Mouse (Mus musculus) megakaryocyte, adult 5-6 weeks (primary cell): ENCODE data around the gene Fbxl19. TPM values are rescaled to one million over a fixed set of nuclear protein-coding genes. Genes with fewer than 3 reads are reported as not detected.

Experiments used
- ATAC-seq: 2 replicates; pipeline ENCODE4 v1.8.0; 2016; ENCODE audit warnings: mild to moderate bottlenecking, inconsistent platforms; ENCODE audit not compliant: poor library complexity, severe bottlenecking
- total RNA-seq, 2 experiments: library from RNA; stranded (forward) in 1 of 2; stranded (reverse) in 1 of 2; fragments of 153-499, 151-499 nt in 1 of 2; fragments of 221-1000, 200-1000 nt in 1 of 2; gene quantifications; 2 replicates each; pipeline versions ENCODE4 v1.2.3 to v1.2.4; 2015 to 2017

Gene Fbxl19
- total RNA-seq, 2 experiments from 2014 or later = 2.1 to 5.8 TPM

DNA sequence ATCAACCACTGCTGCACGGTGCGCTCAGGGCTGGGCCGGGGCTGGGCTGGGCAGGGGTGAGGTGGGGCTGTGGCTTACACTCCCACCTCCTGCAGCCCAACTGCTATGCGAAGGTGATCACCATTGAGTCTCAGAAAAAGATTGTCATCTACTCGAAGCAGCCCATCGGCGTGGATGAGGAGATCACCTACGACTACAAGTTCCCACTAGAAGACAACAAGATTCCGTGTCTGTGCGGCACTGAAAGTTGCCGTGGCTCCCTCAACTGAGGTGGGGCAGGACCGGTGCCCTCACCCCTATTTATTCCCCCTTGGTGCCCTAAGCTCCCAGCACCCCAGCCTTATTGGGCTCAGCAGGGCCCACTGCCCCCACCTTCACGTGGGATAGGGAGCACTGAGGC lies 54.9 kb downstream of the Fbxl19 start:
- no peak for ATAC-seq

DNA sequence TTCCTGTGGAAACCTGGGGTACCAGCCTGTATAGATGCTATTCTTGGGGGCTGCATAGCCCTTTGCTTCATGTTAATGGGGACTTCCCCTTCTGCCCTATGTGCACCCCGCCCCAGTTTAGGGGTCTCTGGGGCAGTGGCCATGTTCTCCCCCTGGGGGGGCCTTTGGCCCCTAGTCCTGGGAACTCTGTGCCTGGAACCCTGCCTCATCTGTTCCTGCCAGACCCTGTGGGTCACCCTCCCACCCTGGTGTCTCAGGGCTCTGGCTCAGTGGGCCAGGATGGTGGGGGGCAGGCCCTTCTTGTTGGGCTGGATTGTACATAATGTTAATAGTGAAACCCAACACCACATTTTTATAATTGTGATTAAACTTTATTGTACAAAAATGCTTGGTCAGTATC lies 55.4 kb downstream of the Fbxl19 start:
- no peak for ATAC-seq

DNA sequence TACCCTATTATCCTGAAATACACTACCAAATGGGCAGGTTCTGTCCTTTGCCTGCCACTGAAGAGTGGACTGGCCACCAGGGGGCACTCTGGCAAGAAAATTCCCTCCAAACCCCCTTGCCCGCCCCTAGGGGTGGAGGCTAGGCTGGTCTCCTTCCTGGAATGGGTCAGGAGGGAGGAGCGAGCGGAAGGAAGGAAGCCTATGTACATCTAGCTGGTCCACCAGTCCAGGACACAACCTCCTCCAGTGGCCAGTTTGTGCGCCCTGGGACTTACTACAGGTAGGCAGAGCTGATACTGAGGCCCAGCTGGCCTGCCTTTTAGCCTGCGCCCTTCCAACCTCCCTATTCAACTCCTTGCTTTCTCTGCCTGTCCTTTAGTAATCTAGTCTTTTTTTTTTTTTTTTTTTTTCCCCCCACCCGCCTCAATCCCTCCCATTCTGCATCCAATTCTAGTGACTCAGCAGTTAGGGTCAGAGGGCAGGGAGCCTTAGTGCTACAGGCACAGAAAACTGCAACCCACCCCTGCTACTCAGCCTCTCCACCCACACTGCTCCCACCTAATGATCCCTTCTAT lies 56.2 kb downstream of the Fbxl19 start, which contains the start of gene Hsd3b7:
Gene Hsd3b7, plus strand, starts transcription at position 170 of the 575 bp plus-strand sequence.
- peak; percentile 92 for ATAC-seq

DNA sequence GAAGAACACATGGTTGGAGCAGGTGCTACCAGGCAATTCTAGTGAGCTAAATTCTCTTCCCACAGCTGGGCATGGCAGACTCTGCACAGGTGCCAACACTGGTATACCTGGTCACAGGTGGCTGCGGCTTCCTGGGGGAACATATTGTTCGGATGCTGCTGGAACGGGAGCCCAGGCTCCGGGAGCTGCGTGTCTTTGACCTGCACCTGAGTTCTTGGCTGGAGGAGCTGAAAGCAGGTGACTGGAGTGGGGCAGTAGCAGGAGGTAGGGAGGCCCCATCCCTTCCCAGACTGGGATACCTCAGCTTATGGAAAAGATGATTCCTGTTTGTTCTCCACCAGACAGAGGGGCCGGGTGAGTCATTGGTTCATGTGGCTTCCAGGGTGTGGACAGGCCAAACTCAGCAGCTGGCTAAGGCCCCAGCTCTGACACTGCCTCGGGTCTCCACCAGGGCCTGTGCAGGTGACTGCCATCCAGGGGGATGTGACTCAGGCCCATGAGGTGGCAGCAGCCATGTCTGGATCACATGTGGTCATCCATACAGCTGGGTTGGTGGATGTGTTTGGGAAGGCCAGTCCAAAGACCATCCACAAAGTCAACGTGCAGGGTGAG lies 56.8 kb downstream of the Fbxl19 start:
- ATAC-seq = no peak

DNA sequence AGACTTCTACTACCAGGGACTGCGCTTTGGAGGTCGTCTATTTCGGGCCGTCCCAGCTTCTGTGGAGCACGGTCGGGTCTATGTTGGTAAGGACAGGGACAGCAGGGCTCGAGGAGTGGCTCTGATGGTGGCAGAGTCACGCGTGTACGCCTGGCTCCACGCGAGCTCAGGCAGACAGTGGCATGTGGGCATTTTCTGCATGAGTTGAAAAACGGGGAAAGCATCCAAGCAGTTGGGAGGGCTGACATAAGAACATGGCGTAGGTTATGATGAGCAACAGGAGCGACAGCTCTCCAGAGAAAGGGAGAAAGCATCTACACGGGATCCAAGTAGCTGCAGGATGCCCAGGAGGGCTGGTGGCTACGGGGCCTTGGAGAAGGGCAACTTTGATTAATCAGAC lies 58.0 kb downstream of the Fbxl19 start:
- no peak for ATAC-seq

DNA sequence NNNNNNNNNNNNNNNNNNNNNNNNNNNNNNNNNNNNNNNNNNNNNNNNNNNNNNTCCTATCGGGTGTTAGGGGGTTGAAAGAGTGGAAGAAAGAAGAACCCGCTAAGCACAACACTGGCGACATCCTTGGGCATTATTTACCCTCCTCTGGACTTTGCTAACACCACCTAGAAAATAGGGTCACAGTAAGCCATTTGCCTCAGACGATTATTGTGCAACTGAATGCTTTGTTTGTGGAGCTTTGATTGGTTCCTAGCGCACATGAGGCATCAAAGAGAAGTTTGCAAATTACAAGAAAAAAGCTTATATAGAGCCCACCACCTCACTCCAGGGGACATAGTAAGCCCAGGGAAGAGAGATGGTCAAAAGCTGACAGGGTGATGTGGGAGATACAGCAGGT lies 64.5 kb downstream of the Fbxl19 start:
- no peak for ATAC-seq

DNA sequence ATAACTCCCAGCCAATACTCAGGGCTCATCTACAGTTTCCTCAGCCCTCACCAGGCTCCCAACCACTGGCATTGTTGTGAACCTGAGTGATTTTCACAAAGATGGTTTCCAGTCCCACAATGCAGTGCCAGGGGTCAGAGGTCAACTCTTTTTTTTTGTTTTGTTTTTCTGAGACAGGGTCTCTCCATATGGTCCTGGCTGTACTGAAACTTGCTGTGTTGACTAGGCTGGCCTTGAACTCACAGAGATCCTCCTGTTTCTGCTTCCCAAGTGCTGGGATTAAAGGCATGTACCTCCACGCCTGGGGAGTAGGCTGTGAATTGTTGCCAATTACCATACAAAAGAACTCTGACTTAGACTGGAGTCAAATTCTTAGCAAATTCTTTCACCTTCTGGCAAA lies 65.5 kb downstream of the Fbxl19 start:
- ATAC-seq = no peak

DNA sequence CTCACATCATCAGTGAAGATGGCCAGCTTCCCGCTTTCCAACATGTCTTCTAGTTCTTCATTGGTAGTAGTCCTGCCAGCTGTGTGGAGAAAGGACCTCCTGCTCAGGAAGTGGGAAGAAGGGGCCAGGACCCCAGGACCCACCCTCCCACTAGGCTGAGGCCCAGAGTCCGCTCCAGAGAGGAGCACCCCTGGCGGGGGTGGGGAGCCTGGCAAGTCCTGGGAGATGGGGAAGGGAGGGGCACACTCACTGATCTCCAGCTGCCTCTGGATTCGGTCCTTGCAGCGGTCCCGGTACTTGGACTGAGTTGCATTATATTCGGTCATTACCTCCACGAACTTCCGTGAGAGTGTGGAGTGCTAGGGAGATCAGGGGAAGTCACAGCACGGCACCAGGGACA lies 66.3 kb downstream of the Fbxl19 start:
- ATAC-seq = no peak

DNA sequence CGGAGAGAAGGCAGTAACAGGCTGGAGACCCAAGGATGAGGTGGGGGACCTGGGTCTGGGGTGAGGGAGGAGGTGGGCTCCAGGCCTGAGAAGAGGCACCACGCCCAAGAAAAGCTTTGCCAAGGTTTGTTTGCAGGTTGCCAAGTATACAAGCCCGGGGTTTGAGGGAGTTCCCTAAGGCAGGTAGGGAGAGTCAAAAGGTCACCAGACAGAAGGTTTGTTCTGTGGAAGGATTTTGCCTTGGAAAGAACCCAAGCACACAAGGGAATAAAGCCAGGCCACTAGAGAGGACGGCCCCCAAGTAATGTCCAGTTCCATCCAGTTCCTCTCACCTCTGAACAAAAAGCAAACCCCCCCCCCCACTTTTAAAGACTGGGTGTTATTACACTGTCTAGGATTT lies 66.9 kb downstream of the Fbxl19 start:
- ATAC-seq = no peak

DNA sequence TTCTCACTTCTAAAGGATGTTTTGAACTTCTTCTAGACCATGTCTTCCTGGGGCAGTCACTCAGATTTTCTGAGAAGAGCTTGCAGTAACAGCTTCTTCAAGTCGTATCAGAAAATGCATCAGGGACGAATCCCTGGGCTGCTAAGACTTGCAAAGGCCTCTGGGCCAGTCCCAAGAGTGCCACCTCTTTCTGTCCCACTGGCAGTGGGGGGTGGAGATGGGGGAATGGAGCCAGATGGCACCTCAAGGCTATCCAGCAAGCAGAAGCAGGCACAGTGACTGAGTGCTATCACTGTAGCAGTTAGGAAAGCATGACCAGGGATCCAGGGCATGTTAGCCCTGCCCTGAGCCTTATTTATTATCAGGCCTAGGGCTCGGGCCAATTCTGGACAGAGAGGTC lies 67.9 kb downstream of the Fbxl19 start:
- no peak for ATAC-seq

DNA sequence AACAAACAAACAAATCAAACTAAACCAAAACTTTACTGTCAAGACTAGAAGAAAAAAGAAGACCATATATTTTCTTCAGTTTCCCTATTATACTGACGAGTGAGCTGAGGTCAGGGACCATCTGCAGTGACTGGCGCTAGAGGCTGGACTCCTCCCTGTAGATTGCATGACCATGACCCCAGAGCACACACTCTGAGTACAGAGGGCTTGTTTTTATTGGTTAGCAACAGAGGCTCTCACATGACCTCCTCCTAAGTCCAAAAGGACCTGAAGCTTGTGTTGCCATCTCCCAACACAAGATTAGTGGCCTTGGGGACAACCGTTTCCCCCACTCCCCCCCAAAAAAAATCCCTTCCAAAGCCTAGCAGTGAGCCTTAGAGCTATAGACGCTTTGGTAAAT lies 69.5 kb downstream of the Fbxl19 start:
- ATAC-seq = no peak

DNA sequence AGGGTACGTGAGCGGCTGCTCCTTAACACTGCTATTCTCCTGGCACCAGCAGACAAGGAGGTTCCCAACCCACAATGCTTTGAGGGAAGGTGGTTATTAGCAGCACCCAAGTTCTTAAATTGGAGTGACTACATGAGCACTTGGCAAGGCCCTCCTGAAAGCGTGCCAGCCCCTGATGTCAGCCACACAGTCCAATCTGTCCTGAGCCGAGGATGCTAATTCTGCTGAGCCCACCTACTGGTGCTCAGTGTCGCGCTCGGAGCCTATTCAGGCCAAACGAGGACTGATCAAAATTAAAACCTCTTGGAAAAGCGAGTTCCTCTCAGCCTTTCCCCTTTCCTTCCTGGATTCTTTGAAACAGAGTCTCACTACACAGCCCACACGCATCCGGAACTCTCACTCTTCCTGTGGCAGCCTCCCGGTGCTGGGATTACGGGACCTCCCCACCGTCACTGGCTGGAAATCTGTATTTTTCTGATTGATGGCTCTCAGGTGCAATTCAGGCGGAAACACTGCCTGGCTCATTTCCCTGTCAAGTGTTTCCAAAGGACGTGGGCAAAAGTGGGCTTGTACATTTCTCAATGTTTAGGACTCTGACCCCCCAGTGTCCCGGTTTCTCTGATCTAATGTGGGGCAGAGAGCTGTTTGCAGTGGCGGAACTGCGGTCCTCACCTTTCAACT lies 70.0 kb downstream of the Fbxl19 start:
- ATAC-seq = no peak

DNA sequence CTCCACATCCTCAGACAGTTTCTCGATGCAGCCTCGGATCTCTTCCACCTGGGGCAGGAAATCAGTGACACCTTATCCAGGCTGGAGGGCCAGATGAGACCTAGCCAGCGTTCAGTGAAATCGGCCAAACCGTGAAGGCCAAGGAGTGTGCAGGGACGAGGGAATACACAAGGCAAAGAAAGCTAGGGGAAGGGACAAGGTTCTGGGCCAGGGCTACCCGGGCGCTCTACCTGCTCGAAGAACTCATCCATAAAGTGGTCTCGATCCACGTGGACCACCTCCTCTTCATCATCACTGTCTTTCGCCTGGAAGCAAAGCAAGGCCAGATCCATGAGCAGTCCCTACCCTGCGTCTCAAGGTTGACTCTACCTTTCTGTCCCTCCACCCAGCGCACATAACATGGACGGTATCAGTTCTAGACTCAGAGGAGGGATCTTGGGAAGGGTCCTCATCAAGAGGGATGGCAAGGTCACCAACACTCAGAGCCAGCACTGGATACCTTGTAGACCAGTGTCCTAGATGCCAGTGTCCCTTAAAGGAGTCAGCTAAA lies 70.8 kb downstream of the Fbxl19 start:
- no peak for ATAC-seq

DNA sequence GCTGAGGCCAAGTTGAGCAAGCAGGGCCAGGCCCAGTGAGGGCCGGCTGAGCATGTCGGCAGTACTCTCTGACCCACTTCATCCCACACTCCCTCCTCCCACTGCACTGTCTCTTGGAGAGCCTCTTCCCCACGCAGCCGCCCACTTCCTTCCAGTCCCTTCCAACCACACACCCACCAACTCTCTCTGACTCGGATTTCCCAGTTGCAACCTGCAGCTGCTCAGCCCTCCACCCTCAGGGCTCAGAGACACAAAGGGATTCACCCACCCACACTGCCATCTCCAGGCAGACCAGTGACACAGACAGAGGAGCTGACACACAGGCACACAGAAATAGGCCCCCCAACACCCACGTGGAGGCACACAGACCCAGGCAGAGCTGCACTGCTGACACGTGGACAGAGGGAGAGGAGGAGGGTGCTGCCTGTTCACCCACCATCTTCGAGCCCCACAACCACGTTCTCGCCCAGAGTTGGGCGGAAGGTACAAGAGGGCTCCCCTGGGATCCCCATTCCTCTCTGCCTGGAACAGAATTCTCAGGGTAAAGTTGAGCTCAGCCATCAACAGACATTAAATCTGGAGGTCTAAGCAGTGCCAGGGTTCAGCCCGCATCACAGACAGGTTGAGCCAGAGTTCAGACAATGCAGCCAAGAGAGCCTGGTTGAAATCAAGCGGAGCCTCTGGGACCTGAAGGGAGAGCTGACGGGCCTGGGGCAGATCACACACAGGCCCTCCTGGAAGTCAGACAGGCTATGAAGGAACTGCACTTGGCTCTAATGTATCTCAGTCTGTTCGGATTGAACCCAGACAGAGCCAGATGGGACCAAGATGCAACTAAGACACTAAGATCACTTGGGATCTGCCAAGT lies 71.8 kb downstream of the Fbxl19 start:
- ATAC-seq = peak; percentile 73

DNA sequence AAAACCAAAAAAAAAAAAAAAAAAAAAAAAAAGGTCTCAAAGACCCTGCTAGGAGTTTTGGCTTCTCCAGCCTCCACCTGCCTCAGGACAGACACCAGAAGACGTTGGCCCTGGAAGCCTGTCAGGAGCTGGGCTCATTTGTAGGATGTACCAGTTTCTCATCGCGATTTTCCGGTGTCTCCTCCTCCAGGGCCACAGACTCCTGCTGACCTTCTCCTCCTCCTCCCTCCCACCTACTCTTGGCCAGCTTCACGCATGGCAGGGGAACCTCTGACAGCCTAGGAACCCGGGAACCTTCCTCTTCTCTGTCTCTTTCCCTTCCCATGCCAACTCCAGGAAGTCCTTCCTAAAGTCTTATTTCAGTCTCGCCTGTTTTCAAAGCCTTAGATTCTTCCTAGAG lies 72.7 kb downstream of the Fbxl19 start:
- no peak for ATAC-seq

DNA sequence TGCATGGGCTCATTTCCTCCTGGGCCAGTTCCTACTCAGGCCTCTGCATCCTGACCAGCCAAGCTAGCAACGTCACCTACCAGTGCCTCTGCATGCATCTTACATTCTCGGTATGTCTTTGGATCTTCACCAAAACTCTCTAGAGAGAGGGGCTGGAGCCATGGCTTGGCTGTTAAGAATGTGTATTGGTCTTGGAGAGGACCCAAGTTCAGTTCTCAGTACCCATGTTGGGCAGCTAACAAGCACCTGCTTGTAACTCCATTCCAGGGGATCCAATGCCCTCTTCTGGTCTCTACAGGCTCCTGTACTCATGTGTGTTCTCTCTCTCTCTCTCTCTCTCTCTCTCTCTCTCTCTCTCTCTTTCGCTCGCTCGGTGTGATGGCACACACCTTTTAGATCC lies 73.4 kb downstream of the Fbxl19 start:
- no peak for ATAC-seq

Other genes with a start within 250 kb of the Fbxl19 start
- gene Srcap, start 232.6 kb upstream of the Fbxl19 start, total RNA-seq (2015) = 53.0 and 57.0 TPM in 2 replicates
- 15.8 and 21.1 TPM in 2 replicates for gene Srcap, start 232.6 kb upstream of the Fbxl19 start, total RNA-seq (2017)
- 14.8 and 16.7 TPM in 2 replicates for gene Gm42715, start 225.0 kb upstream of the Fbxl19 start, total RNA-seq (2015)
- gene Gm42715, start 225.0 kb upstream of the Fbxl19 start, total RNA-seq (2017) = 5.4 and 8.3 TPM in 2 replicates
- gene Tmem265, start 183.2 kb upstream of the Fbxl19 start, total RNA-seq (2015) = not detected in 2 replicates
- 2.5 TPM in 1 of 2 replicates, not detected in the other for gene Tmem265, start 183.2 kb upstream of the Fbxl19 start, total RNA-seq (2017)
- gene Phkg2, start 171.2 kb upstream of the Fbxl19 start, total RNA-seq (2015) = 31.6 and 39.4 TPM in 2 replicates
- 25.7 and 30.5 TPM in 2 replicates for gene Phkg2, start 171.2 kb upstream of the Fbxl19 start, total RNA-seq (2017)
- gene Ccdc189, start 155.9 kb upstream of the Fbxl19 start, total RNA-seq (2015) = 2.6 and 6.3 TPM in 2 replicates
- gene Ccdc189, start 155.9 kb upstream of the Fbxl19 start, total RNA-seq (2017) = 2.5 and 11.0 TPM in 2 replicates
- gene Rnf40, start 155.8 kb upstream of the Fbxl19 start, total RNA-seq (2015) = 14.1 and 18.8 TPM in 2 replicates
- gene Rnf40, start 155.8 kb upstream of the Fbxl19 start, total RNA-seq (2017) = 35.1 and 48.0 TPM in 2 replicates
- gene Zfp629, start 128.7 kb upstream of the Fbxl19 start, total RNA-seq (2015) = 3.5 TPM in 2 replicates
- gene Zfp629, start 128.7 kb upstream of the Fbxl19 start, total RNA-seq (2017) = 4.2 and 5.8 TPM in 2 replicates
- gene Bcl7c, start 35.6 kb upstream of the Fbxl19 start, total RNA-seq (2015) = 30.2 and 37.4 TPM in 2 replicates
- 8.6 and 16.6 TPM in 2 replicates for gene Bcl7c, start 35.6 kb upstream of the Fbxl19 start, total RNA-seq (2017)
- gene Ctf1, start 31.8 kb upstream of the Fbxl19 start, total RNA-seq (2015) = 0.16 TPM in 1 of 2 replicates, not detected in the other
- 0.29 TPM in 1 of 2 replicates, not detected in the other for gene Ctf1, start 31.8 kb upstream of the Fbxl19 start, total RNA-seq (2017)
- gene Ctf2, start 12.4 kb upstream of the Fbxl19 start, total RNA-seq (2015) = not detected in 2 replicates
- gene Ctf2, start 12.4 kb upstream of the Fbxl19 start, total RNA-seq (2017) = not detected in 2 replicates
- 30.9 and 33.7 TPM in 2 replicates for gene Orai3, start 25.3 kb downstream of the Fbxl19 start, total RNA-seq (2015)
- gene Orai3, start 25.3 kb downstream of the Fbxl19 start, total RNA-seq (2017) = 29.5 and 32.7 TPM in 2 replicates
- gene Setd1a, start 32.1 kb downstream of the Fbxl19 start, total RNA-seq (2015) = 35.2 and 43.3 TPM in 2 replicates
- 7.7 and 9.8 TPM in 2 replicates for gene Setd1a, start 32.1 kb downstream of the Fbxl19 start, total RNA-seq (2017)
- gene Gm49388, start 41.1 kb downstream of the Fbxl19 start, total RNA-seq (2015) = not detected in 2 replicates
- not detected in 2 replicates for gene Gm49388, start 41.1 kb downstream of the Fbxl19 start, total RNA-seq (2017)
- gene Hsd3b7, start 56.1 kb downstream of the Fbxl19 start, total RNA-seq (2015) = 27.0 and 30.9 TPM in 2 replicates
- gene Hsd3b7, start 56.1 kb downstream of the Fbxl19 start, total RNA-seq (2017) = 28.5 and 28.7 TPM in 2 replicates
- 59.2 and 68.7 TPM in 2 replicates for gene Stx4a, start 79.8 kb downstream of the Fbxl19 start, total RNA-seq (2015)
- 37.7 and 45.0 TPM in 2 replicates for gene Stx4a, start 79.8 kb downstream of the Fbxl19 start, total RNA-seq (2017)
- gene Stx1b, start 80.0 kb downstream of the Fbxl19 start, total RNA-seq (2015) = 0.04 TPM in 1 of 2 replicates, not detected in the other
- gene Stx1b, start 80.0 kb downstream of the Fbxl19 start, total RNA-seq (2017) = not detected in 2 replicates
- gene Zfp646, start 131.7 kb downstream of the Fbxl19 start, total RNA-seq (2015) = 16.4 and 22.5 TPM in 2 replicates
- 32.2 and 36.8 TPM in 2 replicates for gene Zfp646, start 131.7 kb downstream of the Fbxl19 start, total RNA-seq (2017)
- gene Zfp668, start 132.3 kb downstream of the Fbxl19 start, total RNA-seq (2015) = 2.9 and 5.7 TPM in 2 replicates
- 1.9 and 3.1 TPM in 2 replicates for gene Zfp668, start 132.3 kb downstream of the Fbxl19 start, total RNA-seq (2017)
- gene Prss53, start 146.4 kb downstream of the Fbxl19 start, total RNA-seq (2015) = 0.48 TPM in 1 of 2 replicates, not detected in the other
- not detected in 2 replicates for gene Prss53, start 146.4 kb downstream of the Fbxl19 start, total RNA-seq (2017)
- not detected in 2 replicates for gene Gm21974, start 150.9 kb downstream of the Fbxl19 start, total RNA-seq (2015)
- gene Gm21974, start 150.9 kb downstream of the Fbxl19 start, total RNA-seq (2017) = not detected in 2 replicates
- 49.9 and 59.6 TPM in 2 replicates for gene Vkorc1, start 151.1 kb downstream of the Fbxl19 start, total RNA-seq (2015)
- 5.5 and 11.2 TPM in 2 replicates for gene Vkorc1, start 151.1 kb downstream of the Fbxl19 start, total RNA-seq (2017)
- gene Bckdk, start 159.5 kb downstream of the Fbxl19 start, total RNA-seq (2015) = 45.1 and 47.9 TPM in 2 replicates
- gene Bckdk, start 159.5 kb downstream of the Fbxl19 start, total RNA-seq (2017) = 31.2 and 35.5 TPM in 2 replicates
- 20.1 and 24.6 TPM in 2 replicates for gene Kat8, start 168.0 kb downstream of the Fbxl19 start, total RNA-seq (2015)
- 22.7 and 23.6 TPM in 2 replicates for gene Kat8, start 168.0 kb downstream of the Fbxl19 start, total RNA-seq (2017)
- not detected in 2 replicates for gene Prss8, start 185.6 kb downstream of the Fbxl19 start, total RNA-seq (2015)
- gene Prss8, start 185.6 kb downstream of the Fbxl19 start, total RNA-seq (2017) = not detected in 2 replicates
- 0.78 and 1.1 TPM in 2 replicates for gene Prss36, start 202.2 kb downstream of the Fbxl19 start, total RNA-seq (2015)
- gene Prss36, start 202.2 kb downstream of the Fbxl19 start, total RNA-seq (2017) = 1.7 TPM in 1 of 2 replicates, not detected in the other
- gene Fus, start 222.9 kb downstream of the Fbxl19 start, total RNA-seq (2015) = 106 and 143 TPM in 2 replicates
- 31.4 and 61.8 TPM in 2 replicates for gene Fus, start 222.9 kb downstream of the Fbxl19 start, total RNA-seq (2017)
- gene Pycard, start 249.3 kb downstream of the Fbxl19 start, total RNA-seq (2015) = 251 and 323 TPM in 2 replicates
- 48.0 and 56.5 TPM in 2 replicates for gene Pycard, start 249.3 kb downstream of the Fbxl19 start, total RNA-seq (2017)